Mouse (Mus musculus) ES-E14 (cell line): Measurements from ENCODE around the gene Cblb. TPM values are rescaled to one million over a fixed set of nuclear protein-coding genes. Genes with fewer than 3 reads are reported as not detected.

ENCODE experiments used
- DNase-seq: peaks from one replicate; pipeline ENCODE4 v3.0.0-alpha.2; 2013; ENCODE audit warnings: low read depth, low spot score
- H3K27ac ChIP-seq: 2 replicates; pipeline ENCODE4 v1.5.1; 2012; ENCODE audit warnings: low read depth, mild to moderate bottlenecking, low read length, moderate library complexity, mixed read lengths; ENCODE audit not compliant: poor library complexity, insufficient read depth, severe bottlenecking
- H3K36me3 ChIP-seq: 2 replicates; pipeline ENCODE4 v1.6.1; 2012; ENCODE audit warnings: mild to moderate bottlenecking, low read length, moderate library complexity, mixed read lengths; ENCODE audit not compliant: control insufficient read depth, poor library complexity, insufficient read depth, severe bottlenecking
- H3K4me1 ChIP-seq, 2 experiments: fragments of 150-350 bp in 1 of 2; sonication (generic) in 1 of 2; 2 replicates each; pipeline ENCODE4 v1.6.1; 2012; ENCODE audit warnings: low read length in 2 of 2, mild to moderate bottlenecking in 1 of 2, mixed read lengths in 1 of 2; ENCODE audit not compliant: control insufficient read depth in 2 of 2, insufficient read depth in 2 of 2, poor library complexity in 1 of 2
- H3K4me3 ChIP-seq, 2 experiments: fragments of 150-350 bp in 1 of 2; sonication (generic) in 1 of 2; 2 replicates each; pipeline ENCODE4 v1.5.1; 2012; ENCODE audit warnings: low read length in 2 of 2, low read depth in 1 of 2, mild to moderate bottlenecking in 1 of 2, mixed read lengths in 1 of 2; ENCODE audit not compliant: insufficient read depth in 1 of 2, poor library complexity in 1 of 2, severe bottlenecking in 1 of 2
- H3K9ac ChIP-seq: 2 replicates; pipeline ENCODE4 v1.6.1; 2012; ENCODE audit warnings: low read depth, mild to moderate bottlenecking, low read length, mixed read lengths; ENCODE audit not compliant: poor library complexity, insufficient read depth, severe bottlenecking
- H3K9me3 ChIP-seq: fragments of 150-350 bp; sonication (generic); 2 replicates; pipeline ENCODE4 v1.6.1; 2012; ENCODE audit warnings: low read depth, mild to moderate bottlenecking, low read length; ENCODE audit not compliant: control insufficient read depth, insufficient read depth
- CHD2 ChIP-seq: IDR thresholded peaks from 2 replicates; pipeline ENCODE4 v1.6.1; 2014; ENCODE audit warnings: mild to moderate bottlenecking, low read depth, low read length, inconsistent platforms
- HCFC1 ChIP-seq: IDR thresholded peaks from 2 replicates; pipeline ENCODE4 v1.6.1; 2012; ENCODE audit warnings: low read length, inconsistent platforms, borderline replicate concordance; ENCODE audit not compliant: insufficient read depth
- MAFK ChIP-seq: IDR thresholded peaks from 2 replicates; pipeline ENCODE4 v1.6.1; 2014; ENCODE audit warnings: mild to moderate bottlenecking, low read depth, low read length, inconsistent platforms; ENCODE audit not compliant: insufficient read depth
- ZC3H11A ChIP-seq: IDR thresholded peaks from 2 replicates; pipeline ENCODE4 v1.6.1; 2012; ENCODE audit warnings: low read depth, mild to moderate bottlenecking, inconsistent platforms, low read length, borderline replicate concordance
- ZNF384 ChIP-seq: IDR thresholded peaks from 2 replicates; pipeline ENCODE4 v1.6.1; 2012; ENCODE audit warnings: low read depth, low read length, inconsistent platforms
- in situ Hi-C, 2 experiments: fragments of 600-800 bp; cut with MboI; formaldehyde crosslinking; loops; one replicate each; pipeline ENCODE4 v1.15.1; 2025; ENCODE audit warnings: low sequenced_read_pairs in 2 of 2, inconsistent platforms in 1 of 2; ENCODE audit not compliant: unreplicated experiment in 2 of 2
- total RNA-seq: library from RNA; depleted of rRNA; stranded (reverse); fragments of 300-350 nt; gene quantifications from 2 replicates; pipeline ENCODE4 v1.2.3, GENCODE M21; 2012

Gene Cblb
- total RNA-seq, 1 experiment, result 5.1 TPM

- no peaks in the 10 kb centered on the region for H3K9me3 ChIP-seq
Measured at GRCm38 (mm10) chr16:52189103-52189502, 158.1 kb downstream of the Cblb start.

GRCm38 (mm10) chr16:52190714-52191113 is 159.7 kb downstream of the Cblb start:
- TF ChIP-seq HCFC1 (no peak), ZC3H11A (no peak), CHD2 (no peak), ZNF384 (no peak), MAFK (no peak)
- H3K4me1 ChIP-seq, result no peaks in the 10 kb centered on the region
- DNase-seq, result no peak
- no peak overlapping the region for H3K9ac ChIP-seq
- no peak overlapping the region for H3K27ac ChIP-seq
- in situ Hi-C loops, result no loop called here
- H3K4me3 ChIP-seq, result no peak overlapping the region
- no peaks in the 10 kb centered on the region for H3K36me3 ChIP-seq
- no peaks in the 10 kb centered on the region for H3K9me3 ChIP-seq

More at GRCm38 (mm10) chr16:52189103-52189502, 158.1 kb downstream of the Cblb start:
- Histone ChIP-seq H3K36me3 (no peaks in the 10 kb centered on the region), H3K27ac (no peak overlapping the region), H3K4me1 (no peaks in the 10 kb centered on the region), H3K4me3 (no peak overlapping the region), H3K9ac (no peak overlapping the region)
- in situ Hi-C loops, result no loop called here
- DNase-seq, result no peak
- TF ChIP-seq ZC3H11A (no peak), CHD2 (no peak), MAFK (no peak), ZNF384 (no peak), HCFC1 (no peak)

- Histone ChIP-seq H3K4me1 (no peaks in the 10 kb centered on the region), H3K36me3 (no peaks in the 10 kb centered on the region; the same call in 1 of the 2 replicates), H3K4me3 (no peak overlapping the region), H3K27ac (no peak overlapping the region), H3K9me3 (no peaks in the 10 kb centered on the region), H3K9ac (no peak overlapping the region)
- no peak for TF ChIP-seq HCFC1
- TF ChIP-seq ZC3H11A, result no peak
- TF ChIP-seq MAFK, result no peak
- no peak for TF ChIP-seq CHD2
- no peak for TF ChIP-seq ZNF384
- in situ Hi-C loops, result no loop called here
- no peak for DNase-seq
Measured at GRCm38 (mm10) chr16:52194040-52194439, 163.0 kb downstream of the Cblb start.

- TF ChIP-seq ZNF384, result no peak
- TF ChIP-seq ZC3H11A, result no peak
- TF ChIP-seq HCFC1, result no peak
- no peak for TF ChIP-seq CHD2
- no peak for TF ChIP-seq MAFK
- H3K36me3 ChIP-seq, result no peaks in the 10 kb centered on the region; the same call in 1 of the 2 replicates
Measured at GRCm38 (mm10) chr16:52194866-52195265, 163.8 kb downstream of the Cblb start.

GRCm38 (mm10) chr16:52200107-52200506 is 169.1 kb downstream of the Cblb start:
- H3K36me3 ChIP-seq, result no peaks in the 10 kb centered on the region; the same call in 1 of the 2 replicates
- no peaks in the 10 kb centered on the region for H3K4me1 ChIP-seq
- no peaks in the 10 kb centered on the region for H3K9me3 ChIP-seq
- in situ Hi-C loops, result no loop called here
- TF ChIP-seq HCFC1 (no peak), ZC3H11A (no peak), MAFK (no peak), ZNF384 (no peak), CHD2 (no peak)
- H3K27ac ChIP-seq, result no peak overlapping the region
- H3K4me3 ChIP-seq, result no peak overlapping the region
- no peak overlapping the region for H3K9ac ChIP-seq
- DNase-seq, result no peak

More at GRCm38 (mm10) chr16:52194866-52195265, 163.8 kb downstream of the Cblb start:
- Histone ChIP-seq H3K4me1 (no peaks in the 10 kb centered on the region), H3K4me3 (no peak overlapping the region), H3K9ac (no peak overlapping the region), H3K27ac (no peak overlapping the region), H3K9me3 (no peaks in the 10 kb centered on the region)
- no peak for DNase-seq
- in situ Hi-C loops, result no loop called here
